Mouse (Mus musculus) heart, adult 2 months (tissue): ENCODE measurements at regions not wholly inside any gene's neighbourhood (a gene's known extent, or its start where the extent isn't known, plus 50 kb on each side); places are given as distances from the start of the nearest gene placed in this dataset.

Source experiments
- DNase-seq, 2 experiments: peaks; one replicate each; pipeline ENCODE4 v3.0.0; 2021
- H3K27ac ChIP-seq: fragments of 200-600 bp; 2 replicates; pipeline ENCODE4 v1.8.1; 2022
- H3K27me3 ChIP-seq: fragments of 200-500 bp; 2 replicates; pipeline ENCODE4 v1.6.1; 2012; ENCODE audit warnings: mild to moderate bottlenecking, low read length, inconsistent platforms, mixed read lengths; ENCODE audit not compliant: control insufficient read depth, insufficient read depth
- H3K36me3 ChIP-seq: fragments of 200-500 bp; 2 replicates; pipeline ENCODE4 v1.6.1; 2012; ENCODE audit warnings: low read length, inconsistent platforms; ENCODE audit not compliant: control insufficient read depth, insufficient read depth
- H3K4me1 ChIP-seq: fragments of 200-500 bp; 2 replicates; pipeline ENCODE4 v1.6.1; 2011; ENCODE audit warnings: low read length; ENCODE audit not compliant: control insufficient read depth, insufficient read depth
- H3K4me3 ChIP-seq: fragments of 200-600 bp; 2 replicates; pipeline ENCODE4 v1.8.1; 2022
- H3K79me2 ChIP-seq: fragments of 200-500 bp; replicated peaks from 2 replicates; pipeline ENCODE4 v1.6.1; 2012; ENCODE audit warnings: mild to moderate bottlenecking, inconsistent platforms, low read length, moderate library complexity, mixed read lengths; ENCODE audit not compliant: control insufficient read depth, insufficient read depth
- H3K9ac ChIP-seq: fragments of 200-500 bp; 2 replicates; pipeline ENCODE4 v1.6.1; 2012; ENCODE audit warnings: low read depth, mild to moderate bottlenecking, control low read depth, inconsistent platforms, low read length, mixed read lengths
- CTCF ChIP-seq: fragments of 200-600 bp; IDR thresholded peaks from 2 replicates; pipeline ENCODE4 v1.8.1; 2022; ENCODE audit warnings: antibody characterized with exemption, mild to moderate bottlenecking, moderate library complexity
- EP300 ChIP-seq: fragments of 200-500 bp; IDR thresholded peaks from 2 replicates; pipeline ENCODE4 v1.6.1; 2011; ENCODE audit warnings: low read depth, low read length, control low read depth; ENCODE audit not compliant: insufficient read depth
- POLR2A ChIP-seq: fragments of 200-500 bp; IDR thresholded peaks from 2 replicates; pipeline ENCODE4 v1.6.1; 2011; ENCODE audit warnings: mild to moderate bottlenecking, low read depth, low read length, control low read depth; ENCODE audit not compliant: insufficient read depth
- WGBS: fragments of 180-500 bp; shearing (Covaris S2); methylation state at CpG from one replicate; pipeline ENCODE4 v1.1.7; 2018; 5-methylcytosine and 5-hydroxymethylcytosine counted together
- intact Hi-C: fragments of 180-260 bp; cut with DNase I; formaldehyde crosslinking; loops from one replicate; pipeline ENCODE4 v1.15.1; 2025

DNA sequence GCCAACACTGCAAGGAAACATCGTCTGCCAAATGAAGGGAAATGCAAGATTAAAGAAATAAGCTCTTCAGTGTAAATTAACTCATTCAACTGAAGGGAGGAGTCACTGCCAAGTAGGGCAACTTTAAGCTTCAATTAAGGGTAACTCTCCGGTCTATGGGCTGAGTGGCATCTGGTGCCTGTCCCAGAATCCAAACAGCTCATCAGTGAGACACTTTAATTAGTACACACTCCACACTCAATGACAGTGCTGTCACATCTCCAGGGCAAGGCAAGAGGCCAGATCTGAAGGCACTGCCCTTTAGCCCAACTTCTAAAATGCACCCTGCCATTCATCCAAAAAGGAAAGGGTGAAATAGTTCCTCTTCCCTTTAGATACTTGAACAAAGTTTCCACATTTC lies 549.3 kb upstream of the Jmjd1c start:
- Histone ChIP-seq H3K9ac (no peak overlapping the region), H3K4me1 (no peaks in the 10 kb centered on the region), H3K79me2 (no peaks in the 10 kb centered on the region), H3K27ac (no peak overlapping the region), H3K27me3 (no peaks in the 10 kb centered on the region), H3K4me3 (no peak overlapping the region), H3K36me3 (no peaks in the 10 kb centered on the region)
- DNase-seq, result no peak
- 60% methylated on average over 2 of the region's 2 CpGs for WGBS
- intact Hi-C loops, result no loop called here
- TF ChIP-seq CTCF, result no peak
- no peak for TF ChIP-seq POLR2A
- TF ChIP-seq EP300, result no peak

DNA sequence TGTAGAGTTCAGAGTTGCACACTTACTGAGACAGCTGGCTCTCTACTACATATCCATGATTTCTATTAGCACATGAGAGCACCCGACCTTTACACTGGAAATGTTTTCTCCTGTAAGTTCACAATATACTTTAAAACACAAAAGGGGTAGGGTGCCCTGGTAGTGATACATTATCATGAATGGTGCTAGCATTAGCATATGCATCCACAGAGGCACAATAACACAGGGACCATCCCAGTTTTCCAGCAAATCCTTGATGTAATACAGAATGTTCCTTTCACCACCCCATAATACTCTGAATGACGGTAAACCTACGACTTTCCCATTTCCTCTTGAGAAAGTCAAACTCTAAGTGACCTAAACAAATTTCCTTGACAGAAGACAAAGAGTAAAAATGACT lies 548.3 kb upstream of the Jmjd1c start:
- WGBS, result 51% methylated on average over 3 of the region's 3 CpGs
- no peaks in the 10 kb centered on the region for H3K36me3 ChIP-seq
- intact Hi-C loops, result no loop called here
- no peak overlapping the region for H3K27ac ChIP-seq
- DNase-seq, result no peak
- no peaks in the 10 kb centered on the region for H3K4me1 ChIP-seq
- no peaks in the 10 kb centered on the region for H3K79me2 ChIP-seq
- H3K27me3 ChIP-seq, result no peaks in the 10 kb centered on the region
- TF ChIP-seq EP300 (no peak), CTCF (no peak), POLR2A (no peak)
- H3K4me3 ChIP-seq, result no peak overlapping the region
- H3K9ac ChIP-seq, result no peak overlapping the region

DNA sequence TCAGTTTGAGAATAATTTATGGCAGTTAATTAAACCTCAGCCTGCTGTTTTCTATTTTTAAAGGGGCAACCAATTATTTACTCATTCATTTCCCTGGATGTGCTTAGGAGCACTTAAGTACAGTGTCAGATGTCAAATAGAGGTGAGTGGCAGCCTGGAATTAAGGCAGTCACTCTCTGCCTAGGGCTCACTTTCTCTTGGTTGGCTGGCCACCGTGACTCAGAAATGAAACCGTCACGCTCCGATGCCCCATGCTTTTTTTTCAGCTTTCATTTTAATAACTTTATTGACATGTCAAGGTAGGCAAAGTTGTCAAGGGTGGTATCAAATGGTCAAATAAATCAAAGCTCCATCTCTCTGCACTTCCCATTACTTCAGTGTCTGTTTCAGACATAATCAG lies 547.9 kb upstream of the Jmjd1c start:
- intact Hi-C loops, result no loop called here
- Histone ChIP-seq H3K4me1 (no peaks in the 10 kb centered on the region), H3K27ac (no peak overlapping the region), H3K79me2 (no peaks in the 10 kb centered on the region), H3K27me3 (no peaks in the 10 kb centered on the region), H3K4me3 (no peak overlapping the region), H3K9ac (no peak overlapping the region), H3K36me3 (no peaks in the 10 kb centered on the region)
- no peak for DNase-seq
- TF ChIP-seq EP300 (no peak), CTCF (no peak), POLR2A (no peak)
- 78% methylated on average over 4 of the region's 4 CpGs for WGBS

DNA sequence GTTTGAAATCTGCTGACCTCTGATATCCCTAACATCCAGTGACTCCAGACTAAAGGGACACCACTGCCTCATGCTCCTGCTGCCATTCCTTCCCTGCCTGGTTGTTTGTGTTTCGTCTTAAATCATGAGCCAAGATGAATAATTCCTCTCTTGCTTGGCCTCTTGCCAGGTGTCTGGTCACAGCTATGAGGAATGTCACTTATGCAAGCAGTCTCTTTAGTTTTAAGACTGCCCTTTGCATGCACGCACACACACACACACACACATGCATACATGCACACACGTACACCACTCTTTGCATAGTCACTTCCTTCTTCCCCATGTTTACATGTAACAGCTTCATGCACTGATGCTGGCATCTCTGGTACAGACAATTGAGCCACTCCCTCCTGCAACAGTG lies 543.0 kb upstream of the Jmjd1c start:
- Histone ChIP-seq H3K36me3 (no peaks in the 10 kb centered on the region), H3K4me1 (no peaks in the 10 kb centered on the region), H3K4me3 (no peak overlapping the region), H3K27me3 (no peaks in the 10 kb centered on the region), H3K79me2 (no peaks in the 10 kb centered on the region), H3K9ac (no peak overlapping the region), H3K27ac (no peak overlapping the region)
- no peak for DNase-seq
- WGBS, result 38% methylated on average over 3 of the region's 3 CpGs
- no peak for TF ChIP-seq POLR2A
- no peak for TF ChIP-seq EP300
- no peak for TF ChIP-seq CTCF
- intact Hi-C loops, result no loop called here

DNA sequence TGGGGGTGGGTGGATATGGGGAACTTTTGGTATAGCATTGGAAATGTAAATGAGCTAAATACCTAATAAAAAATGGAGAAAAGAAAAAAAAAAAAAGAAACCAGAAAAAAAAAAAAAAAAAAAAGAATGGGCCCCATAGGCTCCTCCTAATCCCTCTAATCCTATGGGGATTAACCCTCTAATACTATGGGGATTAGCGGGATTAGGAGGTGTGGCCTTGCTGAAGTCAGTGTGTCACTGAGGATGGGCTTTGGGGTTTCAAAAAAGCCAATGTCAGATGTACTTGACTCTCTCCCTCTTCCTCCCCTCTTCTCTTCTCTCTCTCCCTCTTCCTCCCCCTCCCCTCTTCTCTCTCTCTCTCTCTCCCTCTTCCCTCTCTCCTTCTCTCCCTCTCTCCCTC lies 541.7 kb upstream of the Jmjd1c start:
- intact Hi-C loops, result no loop called here
- H3K4me1 ChIP-seq, result no peaks in the 10 kb centered on the region
- H3K36me3 ChIP-seq, result no peaks in the 10 kb centered on the region
- no peak for TF ChIP-seq CTCF
- no peak for TF ChIP-seq EP300
- no peak for TF ChIP-seq POLR2A
- no peaks in the 10 kb centered on the region for H3K79me2 ChIP-seq
- H3K27me3 ChIP-seq, result no peaks in the 10 kb centered on the region
- no peak overlapping the region for H3K4me3 ChIP-seq
- no peak overlapping the region for H3K27ac ChIP-seq
- H3K9ac ChIP-seq, result no peak overlapping the region
- no peak for DNase-seq
- WGBS, result 61% methylated on average over 1 of the region's 1 CpGs

DNA sequence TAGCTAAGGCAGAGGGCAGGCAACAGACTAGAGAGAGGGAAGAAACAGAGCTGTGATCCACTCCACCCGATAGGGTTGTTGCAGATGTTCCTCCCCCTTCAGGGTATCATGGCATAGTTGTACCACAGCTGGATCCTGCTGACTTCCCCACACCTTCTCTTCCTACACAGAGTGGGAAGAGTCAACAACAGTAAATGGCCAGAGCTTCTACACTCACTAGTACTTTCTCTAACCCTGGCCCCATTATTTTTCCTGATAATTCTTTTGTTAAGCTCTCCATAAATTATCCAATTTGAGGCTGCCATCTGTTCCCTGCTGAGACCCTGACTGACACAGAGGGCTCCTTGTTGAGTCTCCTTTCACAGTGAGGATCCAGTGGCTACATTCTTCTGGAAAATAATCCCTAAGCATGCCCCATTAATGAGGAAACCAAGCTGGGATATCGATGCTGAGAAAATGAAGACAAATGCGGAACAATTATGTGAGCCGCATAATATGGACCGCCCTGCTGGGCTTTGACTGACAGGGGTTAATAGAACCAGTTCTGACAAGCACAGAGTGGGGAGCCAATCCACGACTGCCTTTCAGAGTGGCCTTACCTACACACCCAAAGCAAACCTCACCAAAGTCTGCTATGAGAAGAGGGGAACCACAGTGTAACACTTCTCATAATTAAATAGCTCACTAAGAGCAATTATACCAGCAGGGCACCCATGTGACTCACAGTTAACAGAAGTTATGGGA lies 537.7 kb upstream of the Jmjd1c start:
- no peak overlapping the region for H3K4me3 ChIP-seq
- no peaks in the 10 kb centered on the region for H3K27me3 ChIP-seq
- 72% methylated on average over 6 of the region's 6 CpGs for WGBS
- no peak overlapping the region for H3K27ac ChIP-seq
- no peak overlapping the region for H3K9ac ChIP-seq
- no peak for DNase-seq
- TF ChIP-seq CTCF (no peak), EP300 (no peak), POLR2A (no peak)
- no peaks in the 10 kb centered on the region for H3K36me3 ChIP-seq
- no peaks in the 10 kb centered on the region for H3K79me2 ChIP-seq
- H3K4me1 ChIP-seq, result no peaks in the 10 kb centered on the region
- intact Hi-C loops, result no loop called here
